Mouse (Mus musculus) forelimb bud, embryonic 11.5 days (tissue): ENCODE data around the gene Gcm2.

Source experiments
- DNase-seq: peaks from one replicate; pipeline ENCODE4 v3.0.0-alpha.2; 2012; ENCODE audit warnings: low read depth, low spot score

The Gcm2 gene

DNA sequence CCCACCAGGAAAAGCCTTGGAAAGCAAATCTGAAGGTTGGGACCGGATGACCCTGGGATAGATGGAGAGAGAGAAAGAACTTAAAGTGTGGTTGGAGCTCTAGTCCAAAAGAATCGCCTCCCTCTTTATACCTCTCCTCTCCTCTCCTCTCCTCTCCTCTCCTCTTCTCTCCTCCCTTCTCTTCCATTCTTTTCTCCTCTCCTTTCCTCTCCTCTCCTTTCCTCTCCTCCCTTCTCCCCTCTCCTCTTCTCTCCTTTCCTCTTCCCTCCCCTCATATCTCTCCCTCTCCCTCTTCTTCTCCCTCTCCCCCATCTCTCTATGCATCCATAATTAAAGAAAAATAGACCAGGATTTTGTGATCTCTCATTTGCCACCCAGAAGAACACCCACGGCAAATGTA is at the start of gene Gcm2:
Gene Gcm2, minus strand, starts transcription at position 101 of the 400 bp plus-strand sequence.
- no peak for DNase-seq

DNA sequence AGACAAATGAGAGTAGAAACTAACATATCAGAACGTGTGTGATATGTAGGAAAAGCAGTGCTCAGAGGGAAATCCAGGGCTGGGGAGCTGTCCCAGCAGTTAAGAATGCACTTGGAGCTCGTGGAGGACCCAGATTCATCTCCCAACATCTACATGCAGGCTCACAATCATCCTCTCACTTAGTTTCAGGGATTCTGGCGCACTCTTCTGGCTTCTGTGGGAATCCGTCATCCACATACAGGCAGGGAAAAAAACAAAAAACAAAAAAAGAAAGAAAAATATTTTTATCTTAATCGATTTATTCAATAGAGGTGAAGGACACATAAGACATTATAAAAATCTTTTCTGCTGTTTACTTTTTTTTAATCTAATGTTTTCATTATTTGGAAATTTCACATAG is 47.6 kb upstream of the Gcm2 start:
- DNase-seq = no peak

DNA sequence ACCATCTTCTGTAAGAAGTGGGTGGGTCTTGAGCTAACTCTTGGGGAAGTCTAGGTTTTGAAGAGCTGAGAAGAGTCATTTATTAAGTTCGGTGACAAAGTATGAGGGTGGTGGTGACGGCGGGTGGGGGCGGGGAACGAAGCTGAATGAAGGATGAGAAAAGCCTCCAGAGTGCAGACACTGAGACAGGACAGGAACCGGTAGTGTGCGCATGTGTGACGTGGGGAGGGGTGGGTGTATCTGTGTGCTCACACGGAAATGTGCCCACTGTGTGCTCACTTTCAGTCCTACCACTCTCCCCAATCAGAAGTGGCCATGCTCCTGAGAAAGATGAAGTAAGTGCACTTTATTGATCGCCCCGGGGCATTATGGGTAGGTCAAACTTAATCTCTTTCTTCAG is 42.3 kb upstream of the Gcm2 start:
- no peak for DNase-seq

DNA sequence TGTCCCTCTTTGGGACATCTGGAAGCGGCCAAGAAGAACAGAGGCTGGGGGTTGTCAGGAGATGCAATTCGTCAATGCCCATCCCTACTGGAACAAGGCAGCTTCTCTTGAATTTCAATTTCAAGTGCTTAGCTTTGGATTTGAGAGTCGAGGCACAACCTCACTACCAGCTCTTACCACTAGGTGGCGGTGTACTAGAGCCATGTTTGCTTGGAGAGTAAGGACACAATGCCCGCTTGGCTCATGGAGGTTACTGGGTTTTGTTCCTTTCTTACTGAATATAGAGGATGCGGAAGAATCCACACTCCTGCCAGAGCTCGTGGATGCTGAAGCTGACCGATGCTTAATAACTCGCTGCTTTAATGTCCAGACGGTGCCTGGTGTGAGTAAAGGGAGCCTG is 35.4 kb upstream of the Gcm2 start:
- DNase-seq = peak; percentile 63

DNA sequence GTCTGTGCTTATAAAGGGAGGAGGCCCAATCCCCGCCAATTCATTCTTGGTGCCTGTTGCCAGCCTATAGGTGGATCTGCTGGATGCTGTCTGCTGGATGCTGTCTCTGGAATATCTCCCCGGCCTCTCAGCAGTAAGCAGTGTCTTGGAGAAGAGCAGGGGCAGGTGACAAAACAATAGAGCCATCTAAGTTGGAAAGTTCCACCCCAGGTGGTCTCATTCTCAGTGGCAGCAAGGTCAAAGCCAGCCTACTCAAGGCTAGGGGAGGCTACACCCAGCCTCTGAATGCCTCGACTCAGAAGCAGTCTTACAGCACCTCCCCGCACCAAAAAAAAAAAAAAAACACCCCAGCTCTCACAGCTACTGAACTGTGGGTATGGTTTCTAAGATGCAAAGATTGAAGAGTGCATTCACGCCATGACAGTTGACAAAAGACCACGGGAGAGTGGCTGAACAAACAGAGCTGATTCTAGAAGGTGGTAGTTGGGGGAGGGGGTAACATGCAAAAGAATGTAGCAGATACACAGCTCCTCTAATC is 34.7 kb upstream of the Gcm2 start:
- DNase-seq = no peak

DNA sequence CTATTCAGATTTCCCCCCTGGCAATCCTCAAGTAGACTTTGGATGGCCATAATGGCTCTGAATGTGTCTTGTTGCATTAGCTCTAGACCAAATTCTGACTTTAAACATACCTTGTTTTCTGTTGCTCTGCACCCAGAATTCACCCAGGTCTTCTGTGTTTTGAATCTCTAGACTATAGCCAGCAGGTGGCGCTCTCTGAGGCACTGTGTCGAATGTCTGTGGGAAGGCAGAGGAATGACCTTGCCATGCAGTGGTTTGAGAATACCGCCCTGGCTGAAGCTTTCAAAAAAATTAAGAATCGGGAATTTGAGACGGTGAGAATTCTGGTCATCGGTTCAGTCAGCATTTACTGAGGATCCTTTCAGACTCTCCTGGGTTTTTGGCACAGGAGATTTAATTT is 24.1 kb upstream of the Gcm2 start:
- peak; percentile 74 for DNase-seq

DNA sequence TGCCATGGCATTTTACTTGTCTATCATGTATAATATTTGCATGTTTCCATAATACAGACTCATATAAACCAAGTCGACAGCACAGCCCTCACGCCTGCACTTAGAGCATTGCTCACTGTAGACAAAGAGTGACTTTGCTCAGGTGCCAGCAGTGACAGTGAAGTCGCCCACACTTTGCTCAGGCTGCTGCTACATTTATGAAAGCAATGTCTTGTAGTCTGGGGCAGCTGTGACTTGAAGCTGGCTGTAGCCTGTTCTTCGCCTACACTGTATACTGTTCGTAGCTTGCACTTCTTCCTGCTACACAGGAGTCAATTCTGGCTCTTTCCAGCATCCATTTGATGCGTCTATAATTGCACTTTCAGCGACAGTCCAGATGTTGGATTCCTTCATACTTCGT is 18.2 kb upstream of the Gcm2 start:
- no peak for DNase-seq

DNA sequence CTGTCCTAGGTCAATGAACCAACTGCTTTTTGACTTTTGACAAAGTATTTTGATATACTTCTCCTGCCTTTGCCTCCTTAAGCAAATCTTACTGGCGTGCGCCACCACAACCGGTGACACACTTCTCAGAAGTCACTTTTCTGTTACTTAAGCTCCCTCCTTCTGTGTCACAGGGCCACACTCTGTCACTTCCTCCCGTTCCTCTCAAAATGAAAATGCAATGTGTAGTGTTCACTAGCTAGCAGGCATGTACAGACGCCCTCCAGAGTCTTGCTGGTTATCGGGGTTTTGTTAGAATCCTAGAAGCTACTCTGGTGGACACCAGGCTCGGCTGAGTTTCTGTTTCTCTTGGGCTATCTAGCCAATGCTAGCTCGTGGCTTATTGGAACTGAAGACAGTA is 17.5 kb upstream of the Gcm2 start:
- DNase-seq = no peak

DNA sequence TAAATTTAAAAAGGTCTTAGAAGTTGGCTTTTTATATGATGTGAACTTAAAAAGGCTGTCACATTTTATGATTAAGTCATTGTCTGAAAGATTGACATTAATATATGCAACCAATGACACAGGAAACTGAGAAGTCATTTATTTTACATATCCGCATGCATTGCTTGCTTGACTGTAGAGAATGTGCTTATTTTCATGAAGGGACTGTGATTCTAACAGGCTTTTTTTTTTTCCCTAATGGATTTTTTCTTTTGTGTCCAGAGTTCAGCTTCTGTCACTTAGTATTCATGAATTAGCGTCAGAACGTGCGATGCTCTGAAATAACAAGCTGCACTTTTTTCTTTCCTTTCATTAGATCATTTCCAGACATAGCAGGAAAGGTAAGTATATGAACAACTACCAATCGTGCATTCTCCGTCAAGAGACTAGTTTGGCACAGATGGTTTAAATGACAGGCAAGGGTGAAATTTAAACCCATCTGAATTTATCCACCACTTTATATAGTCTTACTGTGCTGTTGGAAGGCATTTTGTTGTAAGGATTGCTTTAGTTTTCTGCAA is 12.9 kb upstream of the Gcm2 start:
- no peak for DNase-seq

DNA sequence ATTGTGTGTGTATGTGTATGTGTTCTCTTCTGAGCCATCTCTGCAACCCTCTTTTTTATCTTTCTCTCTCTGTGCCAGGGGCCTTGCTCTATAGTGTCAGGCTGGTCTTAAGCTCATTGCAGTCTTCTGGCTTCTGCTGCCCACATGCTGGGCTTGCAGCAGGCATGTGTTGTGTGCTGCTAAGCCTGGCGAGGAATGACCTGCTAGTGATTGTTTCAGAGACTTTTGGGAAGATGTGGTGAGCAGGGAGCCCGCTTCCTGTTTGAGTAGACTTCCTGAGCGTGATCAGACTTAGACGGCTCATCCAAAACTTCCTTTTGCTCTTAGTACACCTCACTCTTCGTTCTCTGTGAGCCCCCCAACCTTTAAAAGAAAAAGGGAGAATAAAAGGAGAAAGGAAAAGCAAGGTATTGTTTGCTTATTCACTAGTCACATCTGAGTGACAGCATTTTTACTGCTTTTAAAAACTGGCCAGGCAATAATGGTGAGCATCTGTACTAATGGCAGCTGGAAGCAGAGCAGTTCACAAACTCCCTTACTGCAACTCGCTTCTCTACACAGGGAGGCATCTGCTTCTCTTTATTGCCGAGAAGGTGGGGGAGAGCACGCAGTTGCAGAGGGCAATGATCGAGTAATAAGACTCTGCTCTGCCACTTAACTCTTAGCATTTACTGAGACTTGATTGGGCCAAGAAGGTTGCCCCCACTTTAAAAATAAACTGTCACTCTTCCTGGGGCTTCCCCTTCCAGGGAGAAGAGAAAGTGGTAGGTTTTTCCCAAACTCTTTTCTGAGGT is 8.5 kb upstream of the Gcm2 start:
- peak; percentile 51 for DNase-seq

DNA sequence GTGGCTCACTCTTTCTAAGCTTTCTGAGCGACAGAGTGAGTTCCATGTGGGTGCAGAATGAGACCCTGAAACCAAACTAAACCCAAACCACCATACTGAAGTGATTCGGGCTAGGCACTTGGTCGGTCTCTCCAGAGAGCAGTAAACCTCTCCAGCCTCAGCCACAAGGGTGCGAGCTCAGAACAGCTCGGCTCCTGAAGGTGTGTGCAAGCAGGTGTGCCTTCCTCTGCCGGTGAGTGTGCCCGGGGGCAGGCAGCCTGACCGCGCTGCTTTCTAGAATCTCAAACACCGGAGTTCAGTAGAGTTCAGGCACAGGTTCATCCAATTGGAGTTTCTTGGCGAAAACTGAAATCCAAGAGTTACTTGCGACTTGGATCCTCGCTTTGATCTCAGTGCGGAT is 3.1 kb upstream of the Gcm2 start, which contains the start of gene Sycp2l:
Gene Sycp2l, plus strand, starts transcription at position 368 of the 400 bp plus-strand sequence.
- DNase-seq = no peak

DNA sequence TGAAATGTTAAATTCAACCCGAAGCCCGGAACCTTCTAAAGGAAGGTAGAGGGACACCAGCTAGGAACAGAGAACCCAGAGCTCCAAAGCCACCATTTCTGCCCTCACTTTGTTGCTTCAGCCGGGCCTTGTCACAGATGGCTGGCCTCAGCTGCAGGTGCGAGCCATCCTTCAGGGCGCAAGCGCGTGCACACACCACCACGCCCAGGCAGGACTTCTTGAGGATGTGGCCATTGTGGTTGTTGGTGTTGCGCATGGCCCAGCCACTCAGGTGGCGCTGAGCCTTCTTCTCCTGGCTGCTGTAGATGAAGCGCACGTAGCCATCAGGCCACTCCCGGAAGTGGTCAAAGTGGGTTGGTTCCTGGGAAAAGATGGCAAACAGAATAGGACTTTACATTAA is 5.3 kb downstream of the Gcm2 start:
- DNase-seq = no peak

DNA sequence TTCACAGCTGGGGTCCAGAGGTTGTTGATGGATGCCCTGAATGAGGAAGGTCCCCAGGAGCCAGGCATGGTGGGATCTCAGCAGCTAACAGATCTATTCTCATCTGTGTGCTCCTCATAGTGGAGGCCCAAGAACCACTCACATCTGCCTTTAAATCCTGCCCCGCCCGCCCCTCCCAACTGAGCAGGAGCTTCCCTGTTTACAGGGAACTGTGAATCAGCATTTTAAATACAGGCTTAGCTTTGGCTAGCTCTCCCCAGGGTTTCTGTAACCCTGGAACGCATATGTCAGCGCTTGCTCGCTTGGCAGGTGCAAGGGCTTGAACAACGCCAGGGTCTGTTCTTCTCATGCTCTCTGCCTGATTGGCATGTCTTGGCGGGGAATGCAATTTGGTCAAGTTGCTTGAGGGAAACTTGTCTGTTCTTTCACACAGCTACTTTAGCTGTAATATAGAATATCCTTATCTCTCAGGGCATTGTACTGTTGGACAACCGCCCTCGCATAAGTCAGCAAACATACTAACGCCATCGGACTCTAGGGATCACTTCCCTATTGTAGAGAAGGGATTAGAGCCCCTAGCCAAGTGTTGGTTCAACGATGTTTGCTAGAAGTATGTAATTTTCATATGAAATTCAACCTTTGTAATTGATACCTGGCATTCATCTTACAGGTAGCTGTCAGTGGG is 6.9 kb downstream of the Gcm2 start:
- no peak for DNase-seq

DNA sequence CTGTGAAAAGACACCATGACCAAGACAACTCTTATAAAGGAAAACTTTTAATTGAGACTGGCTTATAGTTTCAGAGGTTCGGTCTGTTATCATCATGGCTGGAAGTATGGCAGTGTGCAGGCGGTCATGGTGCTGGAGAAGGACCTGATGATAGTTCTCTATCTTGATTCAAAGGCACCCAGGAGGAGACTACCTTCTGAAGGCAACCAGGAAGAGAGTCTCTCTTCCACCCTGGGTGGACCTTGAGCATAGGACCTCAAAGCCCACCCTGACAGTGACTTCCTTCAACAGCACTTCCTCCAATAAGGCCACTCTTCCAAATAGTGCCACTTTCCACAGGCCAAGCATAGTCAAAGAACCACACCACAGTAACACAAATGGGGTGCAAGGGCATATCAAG is 10.8 kb downstream of the Gcm2 start:
- DNase-seq = no peak

DNA sequence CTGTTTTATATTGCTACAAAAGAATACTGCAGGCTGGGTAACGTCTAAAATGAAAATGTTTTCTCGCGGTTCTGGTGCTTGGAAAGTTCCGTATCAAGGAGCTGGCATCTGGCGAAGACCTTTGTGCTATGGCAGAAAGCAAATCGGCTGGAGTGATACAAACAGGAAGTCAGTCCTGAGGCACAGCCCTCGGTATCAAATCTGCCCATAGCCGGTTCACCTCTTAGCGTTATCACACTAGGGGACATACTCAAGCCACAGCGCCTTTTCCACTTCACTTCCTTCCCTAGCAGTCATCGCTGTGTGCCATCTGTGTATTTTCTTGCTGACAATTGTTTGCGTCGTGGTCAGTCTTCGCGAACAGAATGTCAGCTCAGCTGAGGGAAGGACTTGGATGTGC is 12.5 kb downstream of the Gcm2 start:
- DNase-seq = no peak

DNA sequence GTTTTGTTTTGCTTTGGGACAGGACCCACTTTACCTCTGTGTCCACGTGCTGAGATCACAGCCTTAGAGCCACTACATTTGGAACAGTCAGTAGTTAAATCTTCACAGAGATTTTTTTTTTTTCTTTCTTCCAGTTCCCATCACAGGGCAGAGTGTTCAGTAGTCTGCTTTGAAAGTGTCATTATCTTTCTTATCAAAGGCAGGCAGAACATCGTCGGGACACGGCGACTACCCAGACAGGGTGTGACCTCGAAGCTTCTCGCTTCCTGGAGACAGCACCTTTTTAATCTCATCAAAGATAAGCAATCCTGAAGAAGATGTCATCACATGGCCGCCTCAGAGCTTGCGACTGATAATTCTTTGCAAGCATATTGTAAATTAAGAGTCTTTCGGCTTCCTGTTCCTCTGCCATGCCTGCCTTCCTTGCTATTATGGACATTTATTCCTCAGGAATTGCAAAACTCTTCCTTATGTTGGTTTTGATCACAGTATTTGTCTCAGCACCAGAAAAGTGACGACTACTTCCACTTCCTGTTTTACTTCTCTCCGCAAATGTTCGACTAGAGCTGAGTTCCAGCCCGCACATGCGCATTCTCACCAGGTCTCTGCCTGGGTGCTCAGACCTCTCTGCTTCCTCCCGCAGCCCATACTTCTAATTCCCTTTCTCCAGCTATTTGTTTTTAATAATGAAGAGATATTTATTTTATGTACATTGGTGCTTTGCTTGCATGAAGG is 13.3 kb downstream of the Gcm2 start:
- DNase-seq = no peak

DNA sequence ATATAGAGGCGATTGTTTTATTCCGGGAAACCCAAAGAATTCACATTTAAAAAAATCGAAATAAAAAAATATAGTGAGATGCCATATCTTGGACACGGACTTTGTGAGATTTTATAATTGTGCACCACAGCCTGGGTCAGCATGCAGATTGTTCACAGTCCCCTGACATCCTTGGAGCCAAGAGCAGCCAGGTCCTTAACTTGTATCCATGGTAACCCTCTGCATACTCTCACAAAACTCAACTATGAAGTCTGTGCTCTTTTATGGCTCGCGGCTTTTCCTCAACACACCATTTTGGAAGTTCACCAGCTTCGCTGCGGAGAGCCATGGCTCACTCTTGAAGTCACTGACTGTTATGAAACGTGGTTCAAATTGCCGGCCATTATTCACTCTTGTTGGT is 16.7 kb downstream of the Gcm2 start:
- DNase-seq = no peak

DNA sequence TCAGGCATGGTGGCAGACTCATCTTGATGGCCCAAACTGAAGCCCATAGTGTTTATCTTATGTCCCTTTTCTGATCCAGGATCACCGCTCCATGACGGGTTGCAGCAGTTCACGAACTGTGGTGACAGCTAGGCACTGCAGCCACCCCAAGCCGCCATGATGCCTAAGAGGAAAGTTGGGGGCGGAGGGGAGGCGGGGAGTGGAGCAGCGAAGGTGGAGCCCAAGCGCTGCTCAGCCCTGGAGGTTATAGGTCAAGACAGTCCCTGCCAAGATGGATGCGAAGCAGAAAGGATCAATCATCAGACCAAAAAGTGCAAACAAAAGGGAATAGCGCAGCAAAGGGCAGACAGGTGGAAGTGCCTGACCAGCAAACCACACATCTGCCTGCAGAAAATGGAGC is 19.6 kb downstream of the Gcm2 start:
- no peak for DNase-seq

DNA sequence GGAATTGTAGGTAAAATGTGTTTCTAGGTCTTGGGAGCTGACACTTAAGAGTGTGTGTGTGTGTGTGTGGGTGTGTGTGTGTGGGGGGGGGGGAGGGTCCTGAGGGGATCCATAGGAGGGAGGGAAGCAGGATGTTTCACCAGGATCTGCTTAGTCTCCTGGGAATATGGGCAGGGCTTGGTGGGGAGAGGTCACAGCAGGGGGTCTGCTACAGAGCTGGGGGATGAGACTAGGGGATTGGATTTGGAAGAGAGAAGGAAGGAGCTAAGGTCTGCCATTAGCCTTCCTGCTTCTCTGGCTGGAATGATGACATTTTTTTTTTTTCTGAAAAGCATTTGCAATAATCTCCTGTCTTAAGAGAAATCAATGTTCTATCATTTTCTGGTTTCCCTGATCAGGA is 22.1 kb downstream of the Gcm2 start:
- DNase-seq = no peak

DNA sequence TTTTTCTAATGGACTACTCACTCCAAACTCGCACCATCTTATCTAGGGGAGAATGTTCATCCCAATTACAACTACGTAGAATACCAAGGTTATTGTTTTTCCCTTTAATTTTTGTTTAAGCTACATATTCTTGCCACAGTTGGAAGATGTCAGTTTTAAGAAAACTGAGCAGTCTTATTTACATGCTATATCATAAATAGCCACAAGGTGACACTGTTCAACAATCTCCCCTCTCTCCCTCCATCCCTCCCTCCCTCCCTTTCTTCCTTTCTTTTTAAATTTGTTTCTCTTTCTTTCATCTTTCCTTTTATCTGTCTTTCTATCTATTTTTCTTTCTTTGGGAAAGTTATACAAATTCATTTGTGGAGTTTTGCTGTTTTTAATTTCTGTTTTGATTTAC is 25.7 kb downstream of the Gcm2 start:
- peak; percentile 30 for DNase-seq

DNA sequence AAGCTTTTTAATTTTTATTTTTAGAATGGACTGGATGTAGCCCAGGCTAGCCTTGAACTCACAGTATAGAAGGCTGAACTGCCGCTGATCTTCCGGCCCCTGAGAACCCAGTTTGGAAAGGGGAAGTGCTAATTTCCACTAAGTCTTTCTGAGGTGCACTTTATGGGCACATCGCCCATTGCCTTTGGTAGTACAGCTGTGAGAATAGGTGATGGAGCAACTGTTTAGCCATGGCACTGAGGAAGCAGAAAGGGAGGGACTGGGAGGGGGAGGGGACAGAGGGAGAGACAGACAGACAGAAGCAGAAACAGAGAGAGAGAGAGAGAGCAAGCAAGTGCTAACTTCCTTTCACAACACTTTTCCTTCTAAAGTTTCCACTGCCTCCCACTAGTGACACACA is 26.3 kb downstream of the Gcm2 start:
- no peak for DNase-seq

DNA sequence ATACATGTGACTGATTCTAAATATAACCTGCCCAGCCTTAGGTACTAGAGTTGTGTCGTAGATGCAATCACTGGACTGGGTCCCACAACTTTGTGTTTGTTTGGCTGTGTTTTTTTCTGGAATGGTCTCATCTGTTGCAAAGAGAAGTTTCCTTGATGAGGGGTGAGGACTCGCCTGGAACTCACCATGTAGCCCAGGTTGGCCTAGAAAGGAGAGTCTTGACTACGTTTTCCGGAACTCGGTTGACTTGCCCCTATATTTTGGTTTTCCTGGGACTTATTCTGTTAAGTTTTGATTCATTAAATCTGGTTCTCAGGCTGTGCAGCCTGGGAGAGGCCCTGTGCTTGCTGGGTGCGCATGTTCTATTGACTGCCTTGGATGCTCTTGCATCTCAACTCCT is 30.1 kb downstream of the Gcm2 start:
- DNase-seq = no peak
